Mouse (Mus musculus): ENCODE results near the gene Slc39a10.
A peak's percentile ranks its signal among the peaks of the same experiment; 100 is the strongest.

The Slc39a10 gene

DNA sequence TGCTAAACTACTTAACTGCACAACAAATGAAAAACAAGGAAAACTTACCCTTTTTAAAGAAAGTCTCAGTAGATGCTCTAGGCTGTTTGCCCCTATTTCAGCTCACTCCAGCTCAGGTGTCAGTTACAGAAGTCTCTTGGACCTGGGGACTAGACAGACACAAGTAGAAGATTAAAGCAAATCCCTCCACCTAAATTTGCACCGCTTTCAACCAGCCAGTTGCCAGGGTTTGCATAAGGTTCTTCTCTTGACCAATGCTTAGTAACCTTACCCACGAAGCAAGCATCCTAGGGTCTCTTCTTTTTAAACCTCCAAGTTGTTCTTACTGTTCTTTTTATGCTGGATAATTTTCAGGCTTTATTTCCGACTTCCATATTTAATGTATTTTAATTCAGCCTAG is at the start of gene Slc39a10:
Gene Slc39a10 (minus strand): TSS at position 101 of the 400 bp plus-strand sequence.
- no peak for DNase-seq (ENCODE audit: inconsistent ontology term)

DNA sequence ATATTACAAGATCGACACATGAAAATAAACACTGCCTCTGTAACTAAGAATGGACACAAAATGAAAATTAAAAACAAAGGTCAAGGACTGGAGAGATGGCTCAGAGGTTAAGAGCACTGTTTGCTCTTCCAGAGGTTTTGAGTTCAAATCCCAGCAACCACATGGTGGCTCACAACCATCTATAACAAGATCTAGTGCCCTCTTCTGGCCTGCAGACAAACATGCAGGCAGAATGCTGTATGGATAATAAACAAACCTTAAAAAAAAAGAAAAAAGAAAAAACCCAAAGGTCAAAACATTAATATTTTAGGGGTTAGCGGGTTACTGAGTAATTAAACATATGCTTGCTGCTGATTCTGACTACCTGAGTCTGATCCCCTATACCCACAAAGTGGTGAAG is 46.6 kb upstream of the Slc39a10 start:
- no peak for DNase-seq (ENCODE audit: inconsistent ontology term)

DNA sequence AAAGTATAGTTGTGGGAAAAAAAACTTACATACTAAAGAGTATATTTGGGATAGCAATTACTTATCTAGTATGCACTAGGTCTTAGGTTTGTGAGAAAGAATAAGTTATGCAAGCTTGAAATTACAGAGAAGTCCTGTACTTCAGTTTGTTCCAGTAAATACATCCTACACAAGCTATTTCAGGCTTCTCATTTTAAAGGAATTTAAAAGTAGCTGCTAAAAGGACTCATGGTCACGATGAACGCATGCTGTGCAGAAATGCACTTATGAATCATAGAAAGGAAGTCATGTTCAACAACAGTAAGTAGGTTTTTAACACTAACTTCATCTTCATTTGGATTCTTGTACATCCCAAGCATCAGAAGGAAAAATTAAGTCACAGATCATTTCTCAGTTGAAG is 45.0 kb upstream of the Slc39a10 start:
- DNase-seq (ENCODE audit: inconsistent ontology term) = no peak

DNA sequence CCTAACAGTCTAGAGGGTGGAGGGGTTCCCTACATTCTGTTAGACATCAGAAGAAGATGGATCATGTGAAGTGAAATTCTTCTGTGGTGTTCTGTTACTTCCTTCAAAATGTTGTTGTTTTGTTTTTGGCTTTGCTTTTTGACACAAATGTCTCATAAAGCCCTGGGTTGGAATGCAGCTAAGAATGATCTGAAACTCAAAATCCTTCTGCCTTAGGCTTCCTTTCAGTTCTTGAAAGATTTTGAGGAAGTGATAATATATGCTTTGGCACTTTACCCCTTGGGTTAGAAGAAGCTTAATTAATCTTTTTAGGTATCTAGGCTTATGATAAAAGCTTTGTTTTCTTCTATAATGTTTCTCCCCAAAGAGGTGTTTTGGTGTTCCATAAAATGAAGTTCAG is 34.5 kb upstream of the Slc39a10 start:
- no peak for DNase-seq (ENCODE audit: inconsistent ontology term)

DNA sequence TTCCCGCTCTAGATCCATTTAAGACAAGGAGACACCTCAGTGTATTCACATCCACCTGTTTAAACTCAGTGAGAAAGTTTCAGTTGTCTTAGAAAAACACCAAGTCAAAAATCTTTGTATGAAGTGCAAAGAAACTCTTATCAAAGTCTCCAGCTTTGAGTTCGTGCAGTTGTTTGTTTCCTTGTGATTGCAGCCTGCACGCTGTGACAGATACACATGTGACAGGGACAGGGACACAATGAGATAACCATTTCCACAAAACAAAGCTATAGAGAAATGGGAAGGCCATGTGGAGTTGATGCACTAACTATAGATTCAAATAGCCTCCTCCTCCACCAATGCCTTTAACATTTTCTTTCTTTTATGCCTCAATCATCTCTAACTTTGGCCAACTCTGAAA is 33.6 kb upstream of the Slc39a10 start:
- no peak for DNase-seq (ENCODE audit: inconsistent ontology term)

DNA sequence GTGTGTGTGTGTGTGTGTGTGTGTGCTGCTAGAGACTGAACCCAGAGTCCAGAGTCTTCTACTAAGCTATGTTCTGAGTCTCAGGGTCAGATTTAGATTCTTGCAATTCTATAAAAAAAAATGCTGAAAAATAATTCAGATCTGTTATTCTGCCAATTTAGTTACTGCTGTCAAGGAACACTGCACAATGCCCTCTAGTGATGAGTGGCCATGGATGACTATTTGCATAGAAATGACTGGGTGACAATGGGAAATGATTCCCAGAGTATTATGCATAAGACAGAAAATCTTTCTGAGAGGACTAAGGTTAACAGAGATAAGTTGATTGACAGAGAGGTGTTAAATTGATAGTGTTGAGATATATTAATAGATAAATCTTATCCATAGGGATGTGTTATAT is 32.3 kb upstream of the Slc39a10 start:
- DNase-seq (ENCODE audit: inconsistent ontology term) = no peak

DNA sequence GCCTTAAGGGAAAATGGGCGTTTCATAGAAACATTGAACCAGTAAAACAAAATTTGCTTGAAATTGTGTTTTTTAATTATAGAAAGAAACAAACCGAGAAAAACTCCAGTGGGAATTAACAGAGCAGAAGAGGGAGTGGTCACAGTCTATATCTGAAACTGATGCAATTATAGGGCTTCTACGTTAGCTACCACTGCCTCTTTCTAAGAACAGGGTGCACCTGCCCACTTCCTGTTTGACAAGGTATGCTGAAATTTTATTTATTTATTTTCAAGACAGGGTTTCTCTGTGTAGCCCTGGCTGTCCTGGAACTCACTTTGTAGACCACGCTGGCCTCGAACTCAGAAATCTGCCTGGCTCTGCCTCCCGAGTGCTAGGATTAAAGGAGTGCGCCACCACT is 30.3 kb upstream of the Slc39a10 start:
- DNase-seq (ENCODE audit: inconsistent ontology term) = no peak

DNA sequence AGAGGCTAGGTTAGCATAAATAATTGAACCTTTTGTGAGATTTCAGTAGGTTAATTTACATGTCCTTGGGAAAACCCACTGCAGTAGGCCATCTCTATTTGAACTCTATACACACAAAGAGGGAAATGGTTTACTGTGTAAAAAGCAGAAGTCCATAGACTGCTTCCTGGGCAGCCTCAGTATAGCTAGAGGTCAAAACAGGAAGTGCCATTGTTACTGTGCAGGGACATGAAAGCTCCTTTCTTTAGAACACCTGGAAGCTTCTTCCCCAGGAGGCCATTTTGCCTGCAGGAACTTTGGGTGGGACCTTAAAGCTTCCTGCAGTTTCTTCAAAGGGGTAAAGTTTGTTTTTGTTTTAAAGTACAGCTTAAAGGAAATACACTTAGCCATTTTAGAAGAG is 29.0 kb upstream of the Slc39a10 start:
- DNase-seq (ENCODE audit: inconsistent ontology term) = no peak

DNA sequence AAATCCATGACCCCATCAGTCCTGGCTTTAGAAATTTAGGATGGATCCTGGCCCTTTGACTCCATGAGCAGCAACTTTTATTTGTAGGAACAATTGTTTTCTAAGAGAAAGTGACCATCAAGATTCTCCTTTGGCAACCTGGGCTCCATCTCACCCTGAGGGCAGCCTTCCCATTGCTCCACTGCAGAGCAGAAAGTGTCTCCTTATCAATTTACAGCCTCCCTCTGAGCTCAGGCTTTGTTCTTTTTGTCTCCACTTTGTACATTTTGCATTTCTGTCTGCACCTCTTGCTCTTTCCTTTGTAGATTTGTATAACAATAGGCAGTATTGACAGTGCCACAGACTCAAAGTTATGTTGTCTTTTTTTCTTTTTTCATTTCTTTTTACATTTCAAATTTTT is 23.6 kb upstream of the Slc39a10 start:
- no peak for DNase-seq (ENCODE audit: inconsistent ontology term)

DNA sequence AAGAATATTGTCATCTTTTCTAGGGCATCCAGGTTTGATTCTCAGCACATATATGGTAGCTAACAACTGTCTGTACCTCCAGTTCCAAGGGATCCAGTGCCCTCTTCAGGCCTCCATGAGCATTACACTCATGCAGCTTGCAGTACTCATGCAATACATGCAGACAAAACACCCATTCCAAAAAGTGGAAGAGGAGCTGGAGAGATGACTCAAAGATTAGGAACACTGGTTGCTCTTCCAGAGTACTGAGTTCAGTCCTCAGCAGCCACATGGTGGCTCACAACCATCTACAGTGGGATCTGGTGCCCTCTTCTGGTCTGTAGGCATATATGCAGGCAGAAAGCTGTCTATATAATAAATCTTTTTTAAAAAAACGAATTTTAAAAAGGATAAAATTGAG is 21.7 kb upstream of the Slc39a10 start:
- no peak for DNase-seq (ENCODE audit: inconsistent ontology term)

DNA sequence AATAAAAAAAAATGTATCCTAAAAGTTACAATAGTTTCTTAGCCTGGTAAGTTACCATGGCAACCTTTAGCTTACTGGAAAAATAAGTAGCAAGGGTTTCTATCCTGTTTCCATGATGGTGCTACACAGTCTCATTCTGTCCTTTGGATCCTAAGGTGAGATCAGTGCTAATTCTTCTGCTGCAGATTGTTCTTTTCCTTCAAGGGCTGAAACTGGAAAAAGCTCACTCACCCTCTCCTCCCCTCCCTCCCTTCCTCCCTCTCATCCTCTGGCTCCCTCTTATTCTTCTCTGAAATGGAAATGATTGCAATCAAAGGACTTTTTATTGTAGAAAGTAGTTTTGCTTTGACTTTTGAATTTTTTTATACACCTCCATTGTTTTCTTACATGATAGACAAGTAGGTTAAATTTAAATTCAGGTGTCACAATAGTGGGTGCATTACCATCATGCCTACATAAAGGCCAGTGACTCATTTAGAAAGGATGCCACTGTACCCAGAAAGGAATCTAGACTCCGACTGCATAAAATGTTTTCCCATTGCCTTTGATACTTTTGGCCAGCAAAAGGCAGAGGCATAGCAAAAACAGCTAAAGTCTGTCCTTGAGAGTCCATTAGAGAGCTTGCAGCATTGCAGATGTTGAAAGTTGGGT is 20.0 kb upstream of the Slc39a10 start:
- DNase-seq (ENCODE audit: inconsistent ontology term) = peak; percentile 82

DNA sequence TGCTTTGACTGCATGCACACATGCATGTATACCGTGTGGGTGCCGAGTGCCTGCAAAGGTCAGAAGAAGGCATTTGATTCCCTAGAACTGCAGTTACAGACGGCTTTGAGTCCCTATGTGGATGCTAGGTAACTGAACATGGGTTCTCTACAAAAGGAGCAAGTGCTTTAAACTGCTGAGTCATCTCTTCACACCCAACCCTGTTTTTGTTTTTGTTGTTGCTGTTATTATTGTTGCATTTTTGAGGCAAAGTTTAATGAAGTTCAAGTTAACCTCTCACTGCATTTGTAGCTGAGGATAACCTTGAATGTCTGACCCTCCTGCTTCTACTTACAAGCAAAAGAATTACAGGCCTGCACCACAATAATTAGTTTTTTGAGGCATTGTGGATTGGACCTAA is 17.5 kb upstream of the Slc39a10 start:
- DNase-seq (ENCODE audit: inconsistent ontology term) = no peak

DNA sequence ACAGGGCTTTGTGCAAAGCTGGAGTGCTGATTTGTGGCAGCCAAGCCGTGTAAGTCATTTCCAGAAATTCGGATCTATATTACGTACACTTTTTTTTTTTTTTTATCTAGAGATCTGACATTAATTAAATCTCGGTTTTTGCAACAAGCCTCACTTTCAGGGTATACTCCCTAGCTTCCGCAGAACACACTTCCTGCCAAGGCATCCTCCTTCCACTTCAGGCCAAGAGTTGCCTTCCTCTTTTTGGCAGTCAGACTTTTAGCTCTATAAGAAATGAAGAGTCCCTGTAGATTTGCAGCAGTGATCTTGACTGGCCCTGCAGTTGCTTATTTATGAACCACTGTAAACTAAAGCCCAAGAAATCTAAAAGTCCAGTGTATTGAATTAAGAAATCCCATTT is 13.1 kb upstream of the Slc39a10 start:
- no peak for DNase-seq (ENCODE audit: inconsistent ontology term)

DNA sequence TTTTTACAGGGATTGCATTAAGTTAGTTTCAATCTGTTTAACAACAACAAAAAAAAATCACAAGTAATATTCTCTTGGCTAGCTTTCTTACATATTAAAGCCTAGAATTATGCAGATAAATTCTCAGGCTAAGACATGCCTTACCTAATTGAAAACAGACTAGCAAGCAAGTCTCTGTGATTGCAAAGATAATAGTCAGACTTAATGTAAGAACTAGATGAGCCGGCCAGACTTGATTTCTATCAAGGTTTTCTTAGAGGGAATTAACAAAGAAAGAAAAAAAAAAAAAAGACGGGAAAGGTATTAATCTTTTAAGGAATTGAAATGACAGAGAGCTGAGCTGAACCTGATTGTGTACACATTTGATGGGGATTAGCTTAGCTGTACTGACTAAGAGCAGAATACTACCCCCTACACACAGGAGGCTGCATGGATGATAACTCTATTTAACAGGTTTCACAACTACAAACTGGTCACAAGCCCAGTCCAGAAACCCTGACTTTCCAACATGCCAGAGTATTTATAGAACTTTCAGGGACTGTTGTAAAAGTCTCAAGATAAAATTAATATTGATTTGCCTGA is 9.5 kb upstream of the Slc39a10 start:
- DNase-seq (ENCODE audit: inconsistent ontology term) = no peak

DNA sequence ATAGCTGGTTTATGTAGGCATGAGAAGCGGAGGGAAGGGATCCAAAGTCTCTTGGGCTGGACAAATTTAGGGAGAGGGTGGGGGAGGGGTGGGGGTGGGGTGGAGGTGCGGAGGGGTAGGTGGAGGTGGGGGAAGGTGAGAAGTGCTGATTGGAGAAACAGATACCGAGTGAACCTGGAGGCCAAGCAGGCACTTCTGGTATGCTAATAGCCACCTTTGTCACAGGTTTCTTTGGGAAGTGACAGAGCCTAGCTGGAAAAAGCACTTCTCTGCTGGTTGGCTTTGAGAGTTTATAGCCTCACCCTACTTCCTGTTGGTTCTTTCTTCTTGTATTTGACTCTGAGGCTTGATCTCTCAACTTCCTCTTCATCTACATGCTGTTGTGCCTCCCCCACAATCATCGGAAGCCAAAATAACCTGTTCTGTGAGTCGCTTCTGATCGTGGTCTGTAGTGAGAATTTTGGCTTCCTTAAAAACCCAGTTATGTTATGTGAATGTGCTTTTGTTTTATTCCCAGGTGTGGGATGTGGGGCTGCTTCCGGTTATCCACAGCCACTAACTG is 1.7 kb upstream of the Slc39a10 start:
- DNase-seq (ENCODE audit: inconsistent ontology term) = no peak

DNA sequence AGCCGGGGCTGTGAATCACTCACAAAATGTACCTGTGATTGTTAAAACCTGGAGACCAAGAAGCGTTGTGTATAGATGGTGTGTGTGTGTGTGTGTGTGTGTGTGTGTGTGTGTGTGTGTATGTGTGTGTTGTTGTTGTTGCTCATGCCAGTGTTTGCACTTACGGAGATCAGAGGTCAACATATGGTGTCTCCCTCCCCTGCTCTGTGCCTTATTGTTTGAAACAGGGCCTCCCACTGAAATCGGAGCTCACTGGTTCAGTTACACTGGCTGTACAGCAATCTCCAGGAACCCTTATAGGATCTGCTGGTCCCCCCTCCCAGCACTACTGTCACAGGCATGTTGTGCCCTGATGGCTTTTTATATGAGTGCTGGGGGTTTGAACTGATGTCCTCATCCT is 3.9 kb downstream of the Slc39a10 start:
- DNase-seq (ENCODE audit: inconsistent ontology term) = no peak

DNA sequence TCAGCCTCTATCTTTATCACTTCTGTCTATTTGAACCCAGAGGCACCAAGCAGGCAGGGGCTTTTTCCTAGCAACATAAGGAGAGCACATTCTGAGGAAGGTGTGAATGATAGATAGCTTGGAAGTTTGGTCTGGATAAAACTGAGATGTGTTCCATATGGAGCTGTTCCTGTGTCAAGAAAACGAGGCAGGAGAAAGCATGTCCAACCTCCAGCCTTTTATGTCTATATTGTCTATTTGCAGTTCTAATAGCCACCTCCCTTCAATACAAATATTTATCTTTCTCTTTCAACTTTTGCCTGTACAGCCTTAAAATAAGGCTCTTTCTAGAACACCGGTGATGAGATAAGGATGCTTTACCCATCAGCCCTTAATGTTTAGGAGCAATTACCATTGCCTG is 4.3 kb downstream of the Slc39a10 start:
- DNase-seq (ENCODE audit: inconsistent ontology term) = no peak

DNA sequence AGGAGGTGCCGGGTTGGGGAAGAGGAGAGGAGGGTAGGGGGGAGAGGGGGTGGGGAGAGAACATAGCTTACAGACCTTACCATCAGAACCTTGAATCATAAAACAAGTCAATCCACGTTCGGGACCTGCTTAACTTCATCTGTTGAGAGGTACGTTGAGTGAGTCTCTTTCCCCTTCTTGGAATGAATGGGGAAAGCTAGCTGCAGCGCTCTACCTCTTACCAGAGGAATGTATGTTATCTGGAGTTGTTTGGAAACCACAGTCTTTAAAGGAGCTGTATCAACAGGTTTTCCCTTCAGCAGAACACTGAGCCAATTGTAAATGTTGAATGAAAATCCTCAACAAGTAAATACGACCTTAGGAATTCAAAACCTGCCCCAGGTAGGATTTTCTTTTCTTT is 4.7 kb downstream of the Slc39a10 start:
- DNase-seq (ENCODE audit: inconsistent ontology term) = no peak

DNA sequence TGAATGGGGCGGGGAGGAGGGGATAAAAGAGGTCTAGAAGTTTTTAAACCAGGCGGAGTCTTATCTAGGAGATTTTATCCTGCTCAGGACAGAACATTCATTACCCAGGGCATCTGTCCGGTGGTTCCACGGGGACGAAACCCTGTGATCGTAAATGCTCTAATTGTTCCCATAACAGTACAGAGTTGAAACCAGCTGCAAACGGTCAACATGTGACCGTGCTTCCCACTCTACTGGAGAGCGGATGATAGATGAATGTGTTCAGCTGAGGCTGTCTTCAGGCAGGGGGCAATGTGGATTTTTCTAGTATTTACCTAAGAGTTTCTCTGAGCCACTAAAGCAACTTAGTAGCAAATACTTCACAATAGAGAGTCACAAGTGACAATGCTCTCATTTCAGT is 6.6 kb downstream of the Slc39a10 start:
- no peak for DNase-seq (ENCODE audit: inconsistent ontology term)

DNA sequence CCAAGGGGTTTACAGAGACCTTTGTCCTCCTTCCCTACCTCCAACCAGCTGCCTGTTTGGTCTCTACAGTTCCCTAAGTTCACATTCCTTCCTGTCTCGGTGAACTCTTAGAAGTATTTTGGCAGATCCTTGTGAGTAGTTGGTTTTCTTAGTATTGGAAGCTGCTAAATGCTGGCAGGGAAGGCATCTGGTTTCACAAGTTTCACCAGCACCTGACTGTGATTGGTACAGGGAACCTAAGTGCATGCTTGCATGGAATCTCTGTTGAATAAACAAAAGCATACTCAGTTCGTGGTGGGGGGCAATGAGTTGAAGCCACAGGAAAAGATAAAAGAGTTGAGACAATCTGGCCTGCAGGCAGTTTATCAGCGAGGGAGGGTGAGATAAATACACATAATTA is 7.4 kb downstream of the Slc39a10 start:
- peak; percentile 52 for DNase-seq (ENCODE audit: inconsistent ontology term)

DNA sequence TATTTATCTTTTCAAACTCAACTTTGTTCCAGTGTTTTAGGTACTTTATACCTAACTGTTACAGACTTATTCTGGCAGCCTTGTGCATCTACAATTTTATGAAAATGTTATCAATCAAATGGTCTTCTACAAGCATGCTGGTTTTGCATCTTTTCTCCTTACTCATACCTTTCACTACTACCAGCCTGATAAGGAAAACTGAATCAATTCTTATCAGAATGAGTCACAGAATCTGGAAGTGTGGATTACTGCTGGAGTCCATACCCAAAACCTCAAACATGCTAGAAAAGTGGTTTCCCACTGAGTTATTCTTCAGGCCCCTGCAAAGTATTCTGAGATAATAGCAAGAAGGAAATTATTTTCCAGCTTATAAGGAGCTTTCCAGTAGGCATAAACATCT is 12.7 kb downstream of the Slc39a10 start:
- DNase-seq (ENCODE audit: inconsistent ontology term) = no peak

DNA sequence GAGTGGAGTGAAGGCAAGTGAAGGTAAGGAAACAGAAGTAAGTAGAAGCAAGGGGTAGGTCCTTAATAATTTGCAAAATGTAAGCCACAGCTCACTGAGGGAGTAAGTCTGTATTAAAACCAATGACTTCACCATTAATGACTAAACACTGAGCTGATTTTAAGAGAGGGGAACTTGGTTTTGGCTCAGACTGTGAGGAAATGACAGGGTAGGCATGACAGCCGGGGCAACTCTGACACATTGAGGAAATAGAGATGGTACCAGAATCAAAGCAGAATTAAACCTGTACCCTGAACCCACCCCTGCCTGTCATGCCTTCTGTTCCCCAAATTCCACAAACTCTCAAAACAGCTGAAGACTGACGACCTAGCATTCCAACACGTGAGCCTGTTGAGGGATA is 18.9 kb downstream of the Slc39a10 start:
- no peak for DNase-seq (ENCODE audit: inconsistent ontology term)

DNA sequence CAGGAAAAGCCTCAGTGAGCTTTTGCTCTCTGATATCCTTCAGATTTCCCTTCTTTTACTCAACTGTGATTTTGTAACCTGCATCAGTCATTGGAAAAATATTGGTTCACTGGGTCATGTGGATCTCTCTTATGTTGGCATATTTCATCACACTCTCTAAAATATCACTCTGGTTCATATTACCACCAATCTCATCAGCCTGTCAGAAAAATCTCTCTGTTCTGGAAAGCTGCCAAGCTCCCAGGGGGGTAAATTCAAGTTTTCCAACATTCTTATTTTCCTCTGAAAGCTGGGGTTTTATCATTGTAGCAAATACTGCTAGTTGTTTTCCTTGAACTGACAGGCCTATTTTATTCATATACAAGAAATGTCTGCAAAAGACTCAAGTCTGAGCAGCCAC is 22.9 kb downstream of the Slc39a10 start:
- DNase-seq (ENCODE audit: inconsistent ontology term) = no peak
